Mouse (Mus musculus) liver, postnatal 0 days (tissue): ENCODE measurements around the gene Anapc16.

ENCODE experiments used
- CTCF ChIP-seq: sonication (generic); IDR thresholded peaks from 2 replicates; pipeline ENCODE4 v1.5.1; 2016; ENCODE audit warnings: antibody characterized with exemption, low read depth
- EP300 ChIP-seq: IDR thresholded peaks from 2 replicates; pipeline ENCODE4 v1.6.1; 2016; ENCODE audit warnings: antibody characterized with exemption, low read depth, mild to moderate bottlenecking

DNA sequence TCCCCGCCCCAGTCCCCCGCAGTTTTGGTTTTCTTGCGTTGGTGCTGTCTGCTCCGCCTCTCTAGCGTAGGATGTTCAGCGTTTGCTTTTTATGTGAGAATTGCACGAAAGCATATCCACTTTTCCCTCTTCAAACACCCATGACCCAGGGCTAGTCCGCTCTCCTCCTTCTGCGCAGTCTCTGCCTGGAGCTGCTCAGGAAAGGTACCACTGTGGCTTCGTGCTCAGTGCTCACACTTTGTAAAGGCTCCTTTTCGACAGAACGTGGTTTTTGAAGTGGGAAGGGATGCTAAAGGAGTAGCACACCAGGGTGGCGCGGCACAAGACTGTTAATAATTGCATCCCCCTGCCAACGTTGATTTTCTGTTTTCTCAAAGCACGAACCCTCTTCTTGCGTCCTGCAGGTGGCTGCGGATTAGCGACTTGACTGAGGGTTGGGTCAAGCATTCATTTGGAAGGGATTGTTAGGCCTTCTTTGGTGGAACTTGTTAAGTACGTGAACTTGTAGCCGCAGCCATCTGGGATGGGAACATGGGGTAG, 348 bp upstream of the Anapc16 start:
- TF ChIP-seq CTCF (peak; percentile 12; the same call in 1 of the 2 replicates), EP300 (no peak)
